Mouse (Mus musculus) T-cell, adult 66 days (primary cell): ENCODE data around the gene Dhtkd1. TPM values are rescaled to one million over a fixed set of nuclear protein-coding genes. Genes with fewer than 3 reads are reported as not detected.

Source experiments
- total RNA-seq, 2 experiments: library from RNA; stranded (reverse); gene quantifications; 3 replicates in 1 of 2; 4 replicates in 1 of 2; pipeline ENCODE4 v1.2.4; 2023

Dhtkd1 gene
- under 1 TPM in 1 of 2 experiments, not detected in 1; 0.17 TPM for total RNA-seq

DNA sequence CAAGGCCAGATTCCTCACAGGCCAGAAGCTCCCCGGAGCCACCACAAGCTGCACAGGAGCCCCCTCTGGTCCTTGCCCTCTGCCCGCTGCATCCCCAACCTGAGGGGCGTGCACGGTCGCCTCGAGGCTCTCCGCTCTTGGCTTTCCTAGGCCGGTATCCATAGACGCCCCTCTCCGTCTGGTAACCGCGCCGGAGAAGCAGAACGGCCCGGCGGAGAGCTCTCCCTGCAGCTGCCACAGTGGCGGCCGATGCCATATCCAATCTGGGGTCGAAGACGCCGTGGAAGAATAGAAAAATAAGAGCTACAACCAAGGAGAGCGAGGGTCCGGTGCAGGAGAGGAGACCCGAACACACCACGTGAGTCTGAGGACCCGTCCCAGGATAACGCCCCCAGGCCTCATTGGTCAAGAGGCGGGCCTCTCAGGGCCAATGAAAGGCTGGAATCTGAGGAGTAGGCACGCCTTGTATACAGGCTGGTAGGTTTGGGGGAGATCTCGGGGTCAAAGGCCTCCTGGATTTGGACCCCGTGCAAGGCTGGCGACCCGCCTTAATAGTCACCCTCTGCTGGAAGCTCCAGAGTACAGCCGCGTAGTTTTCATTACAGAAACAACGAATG, at the start of gene Dhtkd1:
Gene Dhtkd1 (minus strand): TSS at position 377 of the 617 bp plus-strand sequence.

GRCm38 (mm10) chr2:5950766-5951595, 8.4 kb upstream of the Dhtkd1 start, which contains the start of gene Upf2:
TSS of gene Upf2 (plus strand) at chr2:5951469.

GRCm38 (mm10) chr2:5894843-5895570, 47.6 kb downstream of the Dhtkd1 start, which contains the start of gene Sec61a2:
TSS of gene Sec61a2 (minus strand) at chr2:5895432.

DNA sequence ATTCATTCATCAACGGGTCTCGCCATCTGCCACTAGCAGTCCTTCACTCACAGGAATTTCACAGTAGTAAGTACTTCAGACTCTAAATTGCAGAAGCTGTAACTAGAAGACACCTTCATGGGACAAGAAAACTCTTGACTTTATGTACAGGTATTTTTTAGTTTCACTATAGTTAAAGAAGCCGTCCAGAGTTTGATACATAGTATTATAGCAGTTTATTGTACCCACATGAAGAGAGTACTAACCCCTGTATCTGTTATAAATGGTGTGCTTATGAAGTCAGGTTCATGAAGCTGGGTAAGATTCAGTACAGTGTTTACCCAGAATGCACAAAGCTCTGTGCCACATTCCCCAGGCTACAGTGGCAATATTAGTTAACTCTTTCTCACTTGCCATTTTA, 79.8 kb downstream of the Dhtkd1 start, which contains the start of gene Gm13199:
Gene Gm13199 (minus strand): TSS at position 101 of the 400 bp plus-strand sequence.

Other genes with a start within 250 kb of the Dhtkd1 start
- gene Camk1d, start 228.3 kb downstream of the Dhtkd1 start, total RNA-seq, result 10 to 100 TPM; 51.2 to 53.0 TPM
- 10 to 100 TPM; 26.6 to 31.5 TPM for gene Nudt5, start 97.8 kb downstream of the Dhtkd1 start, total RNA-seq
- gene Cdc123, start 97.6 kb downstream of the Dhtkd1 start, total RNA-seq, result 10 to 100 TPM; 87.0 to 90.3 TPM
- 1 to 10 TPM; 2.5 to 3.3 TPM for gene Gm13199, start 79.9 kb downstream of the Dhtkd1 start, total RNA-seq
- 10 to 100 TPM; 29.2 to 29.9 TPM for gene Sec61a2, start 47.4 kb downstream of the Dhtkd1 start, total RNA-seq
- gene Upf2, start 8.7 kb upstream of the Dhtkd1 start, total RNA-seq, result 10 to 100 TPM; 49.2 to 52.8 TPM
- not detected for gene Proser2, start 187.4 kb upstream of the Dhtkd1 start, total RNA-seq